Mouse (Mus musculus) left cerebral cortex, postnatal 36 days (tissue): ENCODE measurements around the gene Hist1h3e. TPM values are rescaled to one million over a fixed set of nuclear protein-coding genes. Genes with fewer than 3 reads are reported as not detected.
A peak's percentile ranks its signal among the peaks of the same experiment; 100 is the strongest.
"Not testable (repeated sequence)": the region's sequence is repeated elsewhere in the genome, so short reads cannot be mapped to it uniquely, and the experiment has no call there.

Experiments used
- DNase-seq, 2 experiments: peaks; one replicate each; pipeline ENCODE4 v3.0.0; 2021 to 2022; ENCODE audit warnings: low spot score in 2 of 2, mixed read lengths in 1 of 2
- intact Hi-C: fragments of 180-260 bp; cut with DNase I; formaldehyde crosslinking; loops from one replicate; pipeline ENCODE4 v1.15.1; 2025
- total RNA-seq, 2 experiments: library from RNA; stranded (reverse); gene quantifications; 2 replicates each; pipeline ENCODE4 v1.2.3; 2021

Gene Hist1h3e
- total RNA-seq, 2 experiments from 2014 or later: 46.6 to 51.6 TPM

- DNase-seq: peak; percentile 68 to 71
These were observed 19.1 kb downstream of the Hist1h3e start, which contains the start of gene Hist1h2bh for GRCm38 (mm10) chr13:23542999-23543607. Gene Hist1h2bh, minus strand, starts transcription at chr13:23543392.

DNA sequence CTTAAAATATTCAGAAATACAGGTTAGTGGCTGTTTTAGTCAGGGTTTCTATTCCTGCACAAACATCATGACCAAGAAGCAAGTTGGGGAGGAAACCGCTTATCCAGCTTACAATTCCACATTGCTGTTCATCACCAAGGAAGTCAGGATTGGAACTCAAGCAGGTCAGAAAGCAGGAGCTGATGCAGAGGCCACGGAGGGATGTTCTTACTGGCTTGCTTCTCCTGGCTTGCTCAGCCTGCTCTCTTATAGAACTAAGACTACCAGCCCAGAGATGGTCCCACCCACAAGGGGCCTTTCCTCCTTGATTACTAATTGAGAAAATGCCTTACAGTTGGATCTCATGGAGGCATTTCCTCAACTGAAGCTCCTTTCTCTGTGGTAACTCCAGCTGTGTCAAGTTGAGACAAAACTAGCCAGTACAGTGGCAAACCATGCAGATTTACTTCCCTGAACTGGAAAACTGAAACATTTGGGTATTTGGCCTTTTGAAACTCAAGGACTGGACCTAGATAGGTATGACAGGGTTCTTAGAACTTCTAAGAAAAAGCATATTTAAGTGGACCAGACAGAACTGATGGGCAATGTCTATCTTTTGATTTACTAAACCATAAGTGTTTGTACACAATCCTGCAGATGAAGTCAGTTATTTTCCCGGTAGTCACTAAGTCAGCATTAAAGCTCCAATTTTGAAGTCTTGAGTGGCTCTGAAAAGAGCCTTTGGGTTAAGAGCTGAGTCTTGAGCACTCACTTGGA lies 19.8 kb downstream of the Hist1h3e start:
- DNase-seq, intact Hi-C loops: not testable (repeated sequence)

More at GRCm38 (mm10) chr13:23542999-23543607, 19.1 kb downstream of the Hist1h3e start, which contains the start of gene Hist1h2bh:
- intact Hi-C loops: not testable (repeated sequence)

- intact Hi-C loops: no loop called here
- DNase-seq: no peak
These were observed 20.7 kb downstream of the Hist1h3e start for GRCm38 (mm10) chr13:23541497-23541896.

- intact Hi-C loops: loop anchor here (10.0 kb wide), 1 partner anchor 1825 kb away; the partner anchor contains the start of genes Hist1h2ai, Hist1h2bl and Hist1h3h
- not testable (repeated sequence) for DNase-seq
These were observed 22.3 kb downstream of the Hist1h3e start for GRCm38 (mm10) chr13:23539821-23540220.

GRCm38 (mm10) chr13:23538249-23538648 lies 23.9 kb downstream of the Hist1h3e start:
- intact Hi-C loops: loop anchor here (10.0 kb wide), 1 partner anchor 1823 kb away; the partner anchor contains the start of genes Hist1h2ai, Hist1h2bl and Hist1h3h

DNA sequence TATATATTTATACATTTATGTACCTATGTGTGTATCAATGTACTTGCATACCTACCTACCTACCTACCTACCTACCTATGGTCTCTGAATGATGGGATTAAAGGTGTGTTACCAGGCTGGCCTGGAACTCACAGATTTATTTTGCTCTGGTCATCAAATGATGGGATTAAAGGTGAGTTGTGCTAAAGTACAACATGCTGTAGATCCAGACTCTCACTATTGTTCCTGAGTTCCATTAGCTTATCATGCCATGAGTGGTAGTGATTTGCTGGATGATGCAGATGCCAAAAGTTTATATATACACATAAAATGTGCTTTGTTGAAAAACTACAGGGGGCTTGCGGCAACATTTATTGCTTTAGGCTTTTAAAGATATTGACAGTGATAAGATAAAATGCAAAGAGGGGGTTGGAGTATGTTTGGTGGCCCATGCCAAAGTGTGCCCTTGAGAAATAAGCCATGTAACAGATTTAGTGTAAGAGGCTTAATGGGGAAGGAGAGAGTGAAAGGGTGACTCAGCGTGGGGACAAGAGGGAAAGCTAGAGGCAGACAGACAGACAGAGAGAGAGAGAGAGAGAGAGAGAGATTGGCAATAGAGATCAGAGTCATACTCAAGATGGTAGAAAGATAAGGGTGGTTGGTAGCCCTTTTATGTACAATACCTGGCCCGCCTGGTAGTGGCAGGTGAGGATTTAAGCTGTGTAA lies 25.0 kb downstream of the Hist1h3e start:
- DNase-seq: no peak
- intact Hi-C loops: loop anchor here (10.0 kb wide), 1 partner anchor 1822 kb away; the partner anchor contains the start of genes Hist1h2ai, Hist1h2bl and Hist1h3h

More at GRCm38 (mm10) chr13:23538249-23538648, 23.9 kb downstream of the Hist1h3e start:
- DNase-seq: no peak

GRCm38 (mm10) chr13:23536076-23536822 lies 25.9 kb downstream of the Hist1h3e start:
- intact Hi-C loops: loop anchor here (10.0 kb wide), 1 partner anchor 1821 kb away; the partner anchor contains the start of genes Hist1h2ai, Hist1h2bl and Hist1h3h
- DNase-seq: no peak

- peak; percentile 86 to 89 for DNase-seq
- intact Hi-C loops: loop anchor here (10.0 kb wide), 1 partner anchor 1821 kb away; the partner anchor contains the start of genes Hist1h2ai, Hist1h2bl and Hist1h3h
These were observed 26.8 kb downstream of the Hist1h3e start, which contains the start of gene Hist1h3g for GRCm38 (mm10) chr13:23535137-23536075. Gene Hist1h3g, plus strand, starts transcription at chr13:23535422.

DNA sequence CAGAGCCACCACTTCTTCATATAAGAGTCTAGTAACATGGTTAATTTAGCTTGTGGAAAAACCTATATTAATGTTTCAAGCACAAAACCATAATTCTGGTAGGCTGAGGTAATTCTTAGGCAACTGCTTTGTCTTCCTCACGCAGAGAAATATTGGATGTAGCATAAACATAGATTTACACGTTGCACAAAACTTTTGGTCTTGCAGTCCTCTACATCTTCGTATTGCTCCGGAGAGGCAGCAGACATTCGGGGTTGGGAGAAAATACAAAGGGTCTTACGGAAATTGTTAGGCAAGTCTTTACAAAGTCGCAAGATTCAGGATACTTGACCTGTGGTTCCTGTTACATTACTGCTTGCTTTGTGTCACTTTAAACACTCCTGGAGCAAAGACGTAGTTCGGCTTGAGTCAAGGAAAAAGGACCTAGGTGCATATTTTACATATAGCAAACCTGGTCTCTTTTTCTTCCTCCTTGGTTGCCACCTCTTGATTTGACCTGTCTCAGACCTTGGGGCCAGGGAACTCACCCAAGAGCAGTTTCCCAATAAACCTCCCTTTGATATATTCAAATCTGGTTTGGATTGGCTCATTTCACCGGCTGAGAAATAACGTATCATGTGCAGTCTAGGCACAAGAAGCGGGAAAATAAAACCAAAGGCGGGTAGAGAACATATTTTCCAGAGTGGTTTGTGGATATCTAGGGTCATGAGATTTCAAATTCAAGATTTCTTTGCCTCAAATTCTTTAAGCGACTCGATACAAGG lies 27.6 kb downstream of the Hist1h3e start:
- intact Hi-C loops: loop anchor here (5.0 to 10.0 kb wide), 3 partner anchors 48 to 1820 kb away; partner anchors contain the start of genes Hist1h2ag, Hist1h2ai, Hist1h2bj and Hist1h2bl
- no peak for DNase-seq

DNA sequence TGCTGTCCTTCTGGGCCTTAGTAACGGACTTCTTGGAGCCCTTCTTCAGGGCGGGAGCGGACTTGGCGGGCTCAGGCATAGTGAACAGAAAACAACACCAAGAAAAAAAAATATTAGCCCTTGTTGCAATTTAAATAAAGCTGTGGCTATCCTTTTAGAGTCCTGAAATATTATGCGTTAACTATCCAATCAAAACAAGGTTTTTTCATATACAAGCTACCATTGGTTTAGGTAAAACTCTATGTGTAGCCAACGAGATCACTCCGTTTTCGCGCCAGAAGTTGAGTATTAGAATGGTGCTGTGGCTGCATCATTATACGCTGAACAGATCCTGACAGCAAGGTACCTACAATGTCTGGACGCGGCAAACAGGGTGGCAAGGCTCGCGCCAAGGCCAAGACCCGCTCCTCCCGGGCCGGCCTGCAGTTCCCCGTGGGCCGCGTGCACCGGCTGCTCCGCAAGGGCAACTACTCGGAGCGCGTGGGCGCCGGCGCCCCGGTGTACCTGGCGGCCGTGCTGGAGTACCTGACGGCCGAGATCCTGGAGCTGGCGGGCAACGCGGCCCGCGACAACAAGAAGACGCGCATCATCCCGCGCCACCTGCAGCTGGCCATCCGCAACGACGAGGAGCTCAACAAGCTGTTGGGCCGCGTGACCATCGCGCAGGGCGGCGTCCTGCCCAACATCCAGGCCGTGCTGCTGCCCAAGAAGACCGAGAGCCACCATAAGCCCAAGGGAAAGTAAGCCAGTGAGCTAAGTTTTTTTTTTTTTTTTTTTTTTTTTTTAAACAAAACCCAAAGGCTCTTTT lies 28.4 kb downstream of the Hist1h3e start, which contains the start of gene Hist1h2af:
Hist1h2af (plus strand) TSS at position 347 of the 808 bp plus-strand sequence.
- intact Hi-C loops: loop anchor here (5.0 to 10.0 kb wide), 3 partner anchors 49 to 1819 kb away; partner anchors contain the start of genes Hist1h2ag, Hist1h2ai, Hist1h2bj and Hist1h2bl
- DNase-seq: peak; percentile 67 to 73

GRCm38 (mm10) chr13:23532262-23533075 lies 29.7 kb downstream of the Hist1h3e start:
- no peak for DNase-seq
- intact Hi-C loops: loop anchor here (5.0 to 10.0 kb wide), 3 partner anchors 50 to 1818 kb away; partner anchors contain the start of genes Hist1h2ag, Hist1h2ai, Hist1h2bj and Hist1h2bl

- intact Hi-C loops: loop anchor here (5.0 to 10.0 kb wide), 3 partner anchors 51 to 1816 kb away; partner anchors contain the start of genes Hist1h2ag, Hist1h2ai, Hist1h2bj and Hist1h2bl
- peak; percentile 96 to 97 for DNase-seq
These were observed 31.0 kb downstream of the Hist1h3e start, which contains the start of gene Hist1h4h for GRCm38 (mm10) chr13:23530901-23531875. Gene Hist1h4h, plus strand, starts transcription at chr13:23531050.

- peak; percentile 55 to 66 for DNase-seq
- intact Hi-C loops: loop anchor here (5.0 to 10.0 kb wide), 3 partner anchors 52 to 1816 kb away; partner anchors contain the start of genes Hist1h2ag, Hist1h2ai, Hist1h2bj and Hist1h2bl
These were observed 31.8 kb downstream of the Hist1h3e start for GRCm38 (mm10) chr13:23530181-23530900.
